Mouse (Mus musculus): ENCODE measurements around the gene Ltk. TPM values are rescaled to one million over a fixed set of nuclear protein-coding genes. Genes with fewer than 3 reads are reported as not detected.
"Not testable (repeated sequence)": the region's sequence is repeated elsewhere in the genome, so short reads cannot be mapped to it uniquely, and the experiment has no call there.

The Ltk gene
- total RNA-seq, 2 experiments from 2014 or later, result not detected

DNA sequence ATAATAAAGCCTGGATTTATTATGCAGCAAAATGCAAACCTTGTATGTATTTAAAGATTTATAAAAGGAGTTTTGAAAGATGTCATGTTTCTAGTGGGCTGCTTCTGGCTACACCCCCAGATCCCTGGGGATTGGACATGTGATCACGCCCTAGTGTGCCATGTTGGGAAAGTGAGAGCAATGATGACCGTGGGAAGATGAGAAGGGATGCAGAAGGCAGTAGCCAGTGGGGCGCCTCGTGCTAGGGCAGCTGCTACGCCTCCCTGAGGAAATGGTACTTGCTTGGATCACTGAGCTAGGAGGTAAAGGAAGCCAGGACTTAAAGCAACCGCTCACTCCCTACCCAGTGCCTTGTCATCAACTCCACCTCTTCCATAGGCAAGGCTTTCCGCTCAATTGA is 12.7 kb downstream of the Ltk start:
- H3K4me3 ChIP-seq, result no peak overlapping the region
- no peak overlapping the region for H3K27ac ChIP-seq
- intact Hi-C loops (cut with DNase I), result no loop called here
- DNase-seq, result no peak
- no peak for TF ChIP-seq CTCF (IDR thresholded peaks at IDR 0.05)

DNA sequence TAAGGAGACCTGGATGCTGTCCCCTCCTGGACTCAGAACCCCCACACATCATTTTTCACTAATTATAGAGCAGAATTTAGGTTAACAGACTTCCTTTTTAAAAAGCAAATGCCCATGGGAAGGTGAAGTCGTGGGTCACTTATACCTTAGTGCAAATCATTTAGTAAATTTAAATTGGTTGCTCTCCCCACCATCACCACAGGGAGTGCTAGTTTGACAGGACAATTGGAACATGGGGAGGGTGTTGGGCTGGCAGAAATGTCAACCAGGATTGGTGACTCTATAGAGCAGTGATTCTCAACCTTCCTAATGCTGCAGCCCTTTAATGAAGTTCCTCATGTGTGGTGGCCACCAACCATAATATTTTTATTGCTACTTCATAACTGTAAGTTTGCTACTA is 14.9 kb downstream of the Ltk start:
- no peak overlapping the region for H3K27ac ChIP-seq
- intact Hi-C loops (cut with DNase I), result no loop called here
- peak; percentile 34 for TF ChIP-seq CTCF (IDR thresholded peaks at IDR 0.05)

DNA sequence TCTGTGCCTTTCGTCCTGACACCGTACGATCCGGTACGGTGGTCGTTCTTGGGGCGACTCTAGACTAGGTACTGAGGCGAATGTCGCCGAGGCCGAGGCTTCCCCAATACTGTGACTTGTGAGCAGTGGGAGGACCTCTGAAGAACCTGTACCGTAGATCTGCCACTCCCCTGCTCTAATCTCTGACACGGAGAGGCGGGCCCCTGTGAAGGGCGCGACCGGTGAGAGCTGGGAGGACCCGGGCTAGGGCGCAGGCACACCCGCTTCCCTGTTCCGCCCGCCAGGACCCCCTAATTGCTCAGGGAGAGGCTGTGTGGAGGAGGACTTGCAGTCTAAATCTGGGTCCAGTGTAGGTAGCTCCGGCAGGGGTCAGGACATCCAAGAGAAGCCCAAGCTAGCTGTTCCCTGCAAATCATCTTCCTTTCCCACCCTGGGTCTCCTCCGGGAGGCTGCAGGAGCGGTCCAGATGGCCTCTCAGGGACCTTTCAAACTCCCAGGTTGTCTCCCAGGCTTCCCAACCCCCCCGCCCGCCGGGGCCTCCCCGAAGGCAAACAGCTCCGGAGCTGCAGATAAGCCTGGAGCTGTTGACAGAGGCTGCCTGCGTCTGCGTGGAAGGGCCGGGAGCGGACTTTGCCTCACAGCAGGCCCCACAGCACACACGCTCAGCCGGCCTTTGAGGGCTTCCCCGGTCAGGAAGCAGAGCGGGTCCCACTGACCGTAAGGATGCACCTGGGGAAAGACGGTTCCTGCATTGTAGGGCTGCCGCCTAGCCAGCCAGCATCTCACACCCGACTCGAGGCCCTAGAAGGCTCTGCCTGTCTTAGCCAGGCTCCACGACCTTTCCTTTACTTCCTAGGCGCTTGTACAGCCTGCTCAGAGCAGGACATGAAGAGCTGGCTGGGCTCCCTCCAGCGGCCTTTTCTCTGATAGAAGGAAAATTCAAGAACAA is 15.8 kb downstream of the Ltk start:
- intact Hi-C loops (cut with DNase I), result no loop called here
- DNase-seq, result no peak
- TF ChIP-seq CTCF (IDR thresholded peaks at IDR 0.05), result no peak
- H3K4me3 ChIP-seq, result peak overlapping the region; percentile 31
- no peak overlapping the region for H3K27ac ChIP-seq

More for the DNA sequence above, 14.9 kb downstream of the Ltk start:
- no peak for DNase-seq
- no peak overlapping the region for H3K4me3 ChIP-seq

DNA sequence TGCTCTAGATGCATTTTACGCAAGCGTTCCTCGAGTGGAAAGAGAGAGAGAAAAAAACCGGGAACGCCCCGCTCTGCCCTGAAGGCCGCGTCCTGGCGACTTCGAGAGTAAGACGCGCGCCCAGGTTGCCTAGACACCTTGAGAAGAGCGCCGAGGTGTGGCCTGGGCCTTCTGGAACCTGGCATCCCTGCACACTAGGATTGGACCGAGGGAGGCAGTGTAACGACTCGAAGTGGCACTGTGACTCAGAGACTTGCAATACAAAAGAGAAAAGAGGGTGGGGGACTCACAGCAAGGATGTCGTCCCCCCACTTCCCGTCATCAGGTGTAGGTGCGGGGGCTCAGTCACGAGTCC is 16.4 kb downstream of the Ltk start:
- DNase-seq, result no peak
- no peak overlapping the region for H3K27ac ChIP-seq
- intact Hi-C loops (cut with DNase I), result no loop called here
- no peak for TF ChIP-seq CTCF (IDR thresholded peaks at IDR 0.05)
- no peak overlapping the region; the same call in 1 of the 2 replicates for H3K4me3 ChIP-seq

DNA sequence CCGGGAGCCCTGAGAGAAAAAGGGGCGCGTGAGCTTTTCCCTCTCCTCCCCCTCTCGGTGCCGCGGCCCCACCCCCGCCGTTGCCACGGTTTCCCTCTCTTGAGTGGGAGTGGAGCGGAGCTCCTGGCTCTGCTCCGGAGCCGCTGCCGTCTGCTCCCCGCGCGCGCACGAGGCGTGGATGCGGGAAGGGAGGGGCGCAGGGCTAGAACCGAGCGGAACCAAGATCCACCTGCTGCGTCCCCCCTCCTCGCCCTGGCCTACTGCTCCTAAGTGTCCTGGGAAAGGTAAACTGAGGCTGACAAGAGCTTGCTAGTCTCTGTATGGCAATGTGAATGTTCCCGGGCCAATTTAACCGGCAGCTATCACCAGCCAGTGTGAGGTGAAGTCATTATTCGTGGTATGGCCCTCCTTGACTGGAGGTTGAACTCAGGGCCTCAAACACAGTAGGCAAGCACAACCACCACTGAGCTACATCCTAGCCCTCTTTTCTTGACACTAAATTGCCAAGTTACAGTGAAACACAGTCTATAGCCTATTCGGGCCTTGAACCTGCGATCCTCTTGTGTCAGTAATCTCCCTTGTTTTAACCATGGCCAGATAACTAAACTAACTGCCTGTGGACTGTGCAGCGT is 16.9 kb downstream of the Ltk start:
- no peak for TF ChIP-seq CTCF (IDR thresholded peaks at IDR 0.05)
- H3K4me3 ChIP-seq, result peak overlapping the region; percentile 85
- no peak for DNase-seq
- H3K27ac ChIP-seq, result no peak overlapping the region
- intact Hi-C loops (cut with DNase I), result no loop called here

DNA sequence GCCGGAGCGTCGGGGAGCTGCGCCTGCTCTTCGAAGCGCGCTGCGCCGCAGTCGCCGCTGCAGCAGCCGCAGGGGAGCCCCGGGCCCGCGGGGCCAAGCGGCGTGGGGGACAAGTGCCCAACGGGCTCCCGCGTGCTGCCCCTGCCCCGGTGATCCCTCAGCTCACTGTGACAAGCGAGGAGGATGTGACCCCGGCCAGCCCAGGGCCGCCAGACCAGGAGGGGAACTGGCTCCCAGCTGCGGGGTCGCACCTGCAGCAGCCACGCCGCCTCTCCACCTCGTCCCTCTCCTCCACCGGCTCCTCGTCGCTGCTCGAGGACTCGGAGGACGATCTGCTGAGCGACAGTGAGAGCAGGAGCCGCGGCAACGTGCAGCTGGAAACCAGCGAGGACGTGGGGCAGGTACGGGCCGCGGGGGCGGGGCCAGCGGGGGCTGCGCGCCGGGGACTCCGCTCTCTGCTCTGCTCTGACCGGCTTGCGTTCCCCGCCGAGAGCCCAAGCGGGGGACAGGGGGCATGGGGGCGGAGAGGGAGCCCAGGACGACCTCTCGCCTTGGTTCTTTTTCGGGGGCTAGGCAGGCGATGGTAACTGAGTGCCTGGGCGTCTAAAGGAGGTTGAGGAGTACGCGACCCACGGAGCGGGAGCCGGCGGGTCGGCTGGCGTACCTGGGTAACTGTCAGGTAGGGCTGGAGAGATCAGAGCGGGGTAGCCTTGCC is 17.6 kb downstream of the Ltk start:
- no peak for TF ChIP-seq CTCF (IDR thresholded peaks at IDR 0.05)
- H3K4me3 ChIP-seq, result peak overlapping the region; percentile 85
- intact Hi-C loops (cut with DNase I), result no loop called here
- DNase-seq, result peak; percentile 40
- H3K27ac ChIP-seq, result no peak overlapping the region; the same call in 1 of the 2 replicates

DNA sequence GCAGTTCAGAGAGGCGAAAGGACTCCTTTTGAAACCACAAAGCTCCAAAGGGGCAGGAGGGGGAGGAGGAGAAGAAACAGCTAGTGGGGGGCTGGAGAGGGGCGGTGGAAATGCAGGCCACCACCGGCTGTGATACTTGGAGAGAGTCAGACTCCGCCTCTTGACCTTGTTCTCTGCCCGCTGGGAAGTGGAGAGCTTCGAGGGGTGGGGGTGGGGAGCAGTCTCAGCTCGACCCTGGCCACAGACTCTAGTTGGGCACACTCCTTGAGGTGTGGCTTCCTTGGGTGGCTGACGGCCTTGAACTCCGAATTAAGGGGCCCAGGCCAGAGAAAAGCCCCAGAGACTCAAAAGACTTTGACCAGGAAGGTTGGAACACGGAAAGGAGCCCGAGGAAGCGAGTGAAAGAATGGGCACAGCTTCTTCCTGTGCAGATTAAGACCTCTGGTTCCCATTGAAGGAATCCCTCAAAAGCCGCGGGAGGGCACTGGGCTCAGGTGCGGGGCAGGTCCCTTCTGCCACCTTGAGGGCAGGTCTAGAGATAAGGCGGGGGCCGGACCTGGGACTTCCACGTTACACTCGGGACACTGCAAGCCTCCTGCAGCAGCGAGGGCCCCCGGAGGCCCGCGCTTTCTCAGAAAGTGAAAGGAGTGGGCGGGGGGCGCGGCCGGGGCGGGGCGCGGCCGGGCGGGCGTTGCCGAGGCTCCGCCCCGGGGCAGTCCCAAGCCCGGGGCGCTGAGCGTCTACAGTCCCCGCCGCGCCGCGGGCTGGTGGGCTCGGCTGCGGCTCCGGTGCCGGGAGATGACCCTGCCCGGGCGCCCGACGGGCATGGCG is 18.4 kb downstream of the Ltk start, which contains the start of gene Itpka:
Itpka (plus strand) TSS at position 757 of the 831 bp plus-strand sequence.
- intact Hi-C loops (cut with DNase I), result no loop called here
- TF ChIP-seq CTCF (IDR thresholded peaks at IDR 0.05), result no peak
- peak; percentile 65 for DNase-seq
- Histone ChIP-seq H3K4me3 (peak within 1 kb of the TSS; percentile 85), H3K27ac (peak within 1 kb of the TSS; percentile 61)

DNA sequence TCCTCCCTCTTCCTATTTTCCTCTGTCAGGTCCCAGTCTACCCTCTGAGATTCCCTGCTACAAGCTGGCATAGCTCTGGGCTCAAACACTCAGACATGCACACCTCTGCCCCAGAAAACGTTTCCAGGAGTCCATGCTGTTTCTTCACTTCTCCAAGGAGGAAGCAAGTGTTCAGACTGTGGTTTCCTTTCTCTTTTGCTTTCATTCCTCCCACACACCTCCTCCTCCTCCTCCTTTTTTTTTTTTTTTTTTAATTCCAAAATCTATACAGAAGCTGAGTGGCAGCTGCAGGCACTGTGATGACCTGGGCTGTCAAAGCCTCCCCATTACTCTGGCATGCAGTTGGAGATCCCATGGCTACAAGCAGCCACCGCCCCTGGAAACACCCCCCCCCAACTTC is 19.7 kb downstream of the Ltk start:
- intact Hi-C loops (cut with DNase I), result no loop called here
- no peak for TF ChIP-seq CTCF (IDR thresholded peaks at IDR 0.05)

DNA sequence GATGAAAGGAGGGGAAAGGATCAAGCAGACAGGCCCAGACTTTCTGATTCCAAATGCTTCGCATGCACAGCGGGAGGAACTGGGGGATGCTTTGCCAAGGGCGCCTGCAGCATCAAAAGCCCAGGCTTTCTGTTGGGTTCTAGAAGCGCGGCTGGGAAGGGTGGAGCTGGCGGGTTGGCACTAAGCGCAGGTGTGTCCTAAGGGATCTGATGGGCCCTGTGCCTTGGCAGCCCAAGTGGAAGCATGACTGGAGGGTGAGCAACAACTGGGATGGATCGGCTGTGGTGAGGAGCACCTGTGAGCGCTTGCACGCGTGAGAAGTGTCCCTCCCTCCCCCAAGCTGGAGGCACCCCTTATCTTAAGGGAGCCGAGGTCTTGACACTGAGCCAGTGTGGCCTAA is 23.1 kb downstream of the Ltk start:
- no peak for TF ChIP-seq CTCF (IDR thresholded peaks at IDR 0.05)
- H3K4me3 ChIP-seq, result no peak overlapping the region
- H3K27ac ChIP-seq, result no peak overlapping the region
- DNase-seq, result no peak
- intact Hi-C loops (cut with DNase I), result no loop called here

More for the DNA sequence above, 19.7 kb downstream of the Ltk start:
- no peak for DNase-seq
- Histone ChIP-seq H3K4me3 (no peak overlapping the region), H3K27ac (no peak overlapping the region)

DNA sequence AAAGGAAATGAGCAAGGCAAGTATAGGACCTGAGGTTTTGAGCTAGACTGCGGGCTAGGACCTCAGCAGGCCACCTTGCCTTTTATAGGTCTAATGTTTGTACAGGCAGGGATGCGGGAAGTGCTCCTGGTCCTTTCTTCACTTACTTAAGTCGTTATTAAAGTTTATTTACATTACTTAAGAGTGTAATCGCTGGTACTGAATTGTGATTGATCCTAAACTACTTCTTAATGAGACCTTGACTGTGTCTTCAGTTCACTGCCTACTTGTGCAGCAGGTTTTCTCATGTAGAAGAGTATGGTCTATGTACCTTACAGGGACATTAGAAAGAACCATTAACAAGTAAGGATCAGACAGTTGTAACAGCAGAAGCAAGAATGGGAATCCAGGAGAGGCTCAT is 29.5 kb downstream of the Ltk start:
- H3K27ac ChIP-seq, result no peak overlapping the region
- H3K4me3 ChIP-seq, result no peak overlapping the region
- intact Hi-C loops (cut with DNase I), result no loop called here
- no peak for DNase-seq
- TF ChIP-seq CTCF (IDR thresholded peaks at IDR 0.05), result no peak

DNA sequence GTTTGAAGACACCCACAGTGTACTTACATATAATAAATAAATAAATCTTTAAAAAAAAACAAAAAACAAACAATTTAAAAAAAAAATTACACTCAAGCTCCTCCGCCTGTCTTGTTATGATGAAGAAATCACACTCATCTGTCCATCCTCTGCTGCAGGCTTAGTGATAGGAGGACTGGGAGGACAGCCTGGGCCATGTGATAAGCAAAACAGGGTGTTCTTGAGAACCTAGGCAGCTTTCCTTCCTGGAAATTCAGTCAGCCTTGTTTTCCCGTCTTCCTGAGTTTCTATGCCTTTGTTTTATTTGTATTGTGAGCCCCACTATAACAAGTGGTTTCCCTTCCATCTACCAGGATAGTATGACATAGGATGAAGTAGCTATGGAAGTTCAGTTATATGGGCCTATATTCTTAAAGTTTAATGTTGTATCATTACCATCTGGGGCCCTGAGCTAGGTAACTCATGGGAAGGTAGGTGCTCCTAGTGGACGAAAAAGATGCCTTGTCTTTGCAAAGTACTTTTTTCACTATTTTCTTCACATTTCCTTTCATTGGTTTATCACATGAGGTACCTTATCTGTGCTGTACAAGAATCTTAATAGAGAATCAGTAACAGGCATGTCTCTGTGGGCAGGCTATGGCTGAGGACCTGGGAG is 32.3 kb downstream of the Ltk start:
- no peak overlapping the region for H3K4me3 ChIP-seq
- intact Hi-C loops (cut with DNase I), result no loop called here
- DNase-seq, result no peak
- TF ChIP-seq CTCF (IDR thresholded peaks at IDR 0.05), result no peak
- H3K27ac ChIP-seq, result no peak overlapping the region

DNA sequence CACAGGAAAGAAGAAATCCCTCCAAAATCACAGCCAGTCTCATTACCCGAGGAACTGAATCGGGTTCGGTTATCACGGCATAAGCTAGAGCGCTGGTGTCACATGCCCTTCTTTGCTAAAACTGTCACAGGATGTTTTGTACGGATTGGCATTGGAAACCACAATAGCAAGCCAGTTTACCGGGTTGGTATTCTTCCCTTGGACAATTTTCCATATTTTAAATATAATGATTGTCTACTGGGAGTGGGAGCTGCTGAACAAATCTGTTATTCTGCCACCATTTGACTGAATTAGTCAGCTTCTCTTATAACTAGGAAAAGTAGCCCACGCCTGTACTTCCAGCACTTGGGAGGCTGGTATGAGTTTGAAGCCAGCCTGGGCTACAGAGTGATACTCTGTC is 39.2 kb downstream of the Ltk start:
- no peak for DNase-seq
- Histone ChIP-seq H3K4me3 (no peak overlapping the region), H3K27ac (no peak overlapping the region)
- intact Hi-C loops (cut with DNase I), result no loop called here
- no peak for TF ChIP-seq CTCF (IDR thresholded peaks at IDR 0.05)

DNA sequence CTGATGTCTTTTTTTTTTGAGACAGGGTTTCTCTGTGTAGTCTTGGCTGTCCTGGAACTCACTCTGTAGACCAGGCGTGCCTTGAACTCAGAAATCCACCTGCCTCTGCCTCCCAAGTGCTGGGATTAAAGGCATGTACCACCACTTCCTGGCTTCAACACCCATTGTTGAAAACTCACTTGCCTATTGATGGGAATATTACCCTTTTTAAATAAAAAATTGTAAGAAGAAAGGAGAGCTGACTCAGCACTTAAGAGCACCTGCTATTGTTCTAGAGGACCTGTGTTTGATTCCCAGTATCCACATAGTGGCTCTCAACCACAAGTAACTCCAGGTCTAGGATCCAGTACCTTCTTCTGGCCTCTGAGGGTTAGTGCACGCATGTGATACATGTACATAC is 44.4 kb downstream of the Ltk start:
- H3K27ac ChIP-seq; H3K4me3 ChIP-seq; intact Hi-C loops (cut with DNase I); DNase-seq: not testable (repeated sequence)

Measured in gastrocnemius, adult 2 months (tissue).